Mouse (Mus musculus) small intestine, adult 2 months (tissue): Measurements from ENCODE around the gene Ppp1r12a.

Experiments
- CTCF ChIP-seq: fragments of 200-500 bp; IDR thresholded peaks from 2 replicates; pipeline ENCODE4 v1.5.1; 2012; ENCODE audit warnings: low read depth, mild to moderate bottlenecking, control low read depth, inconsistent platforms, low read length, moderate library complexity, mixed read lengths; ENCODE audit not compliant: insufficient replicate concordance, insufficient read length; ENCODE audit errors: extremely low read depth
- POLR2A ChIP-seq: fragments of 200-500 bp; IDR thresholded peaks from 2 replicates; pipeline ENCODE4 v1.6.1; 2012; ENCODE audit warnings: low read depth, mild to moderate bottlenecking, control low read depth, inconsistent platforms, low read length, moderate library complexity

GRCm38 (mm10) chr10:108155042-108155686 lies 6.8 kb upstream of the Ppp1r12a start:
- TF ChIP-seq CTCF (no peak), POLR2A (no peak)
